Mouse (Mus musculus): ENCODE data around the gene Zfp961. TPM values are rescaled to one million over a fixed set of nuclear protein-coding genes. Genes with fewer than 3 reads are reported as not detected.
"Not testable (repeated sequence)": the region's sequence is repeated elsewhere in the genome, so short reads cannot be mapped to it uniquely, and the experiment has no call there.

Gene Zfp961
- total RNA-seq (2014; rRNA removed) = 23.8 and 24.8 TPM in 2 replicates
- 11.0 and 14.6 TPM in 2 replicates for polyA plus RNA-seq (2015; fragmentation: Nextera tagmentation; extraction: Ambion mirVana)

DNA sequence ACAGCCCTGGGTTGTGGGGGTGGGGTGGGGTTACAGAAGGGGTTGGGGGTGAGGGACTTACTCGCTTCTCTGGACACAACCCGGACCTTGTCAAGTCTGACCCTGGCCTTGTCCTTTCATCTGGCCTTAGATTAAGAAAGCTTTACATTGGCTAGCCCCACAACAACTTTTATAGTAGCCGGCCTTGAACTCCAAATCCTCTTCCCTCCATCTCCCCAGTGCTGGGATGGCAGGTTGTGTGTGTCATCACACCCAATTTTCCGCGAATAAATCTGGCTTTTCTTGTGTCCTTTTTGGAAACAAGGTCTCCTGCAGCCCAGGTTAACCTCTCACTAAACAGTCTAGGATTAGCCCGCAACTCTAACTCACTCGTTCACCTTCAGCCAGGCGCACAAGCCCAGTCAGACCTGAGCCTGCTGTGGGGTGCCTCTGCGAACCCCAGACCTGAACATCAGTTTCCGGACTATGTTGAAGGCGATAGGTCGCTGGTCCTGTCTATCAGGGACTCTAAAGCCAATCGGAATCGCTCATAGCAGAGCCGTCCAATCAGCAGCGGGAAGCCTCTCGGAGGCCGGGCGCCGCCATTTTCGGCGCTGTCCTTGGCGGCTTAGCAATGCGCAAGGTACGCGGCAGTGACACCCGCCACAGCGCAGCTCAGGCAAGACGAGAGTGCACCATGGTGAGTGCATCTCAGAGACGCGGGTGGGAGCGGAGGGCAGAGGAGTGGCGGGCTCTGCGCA, at the start of gene Zfp961:
Zfp961 (plus strand) TSS at position 557 of the 740 bp plus-strand sequence.
- Histone ChIP-seq H3K27ac (peak within 1 kb of the TSS; percentile 79), H3K4me1 (ENCODE audit: insufficient read depth, low read length) (peaks cover 6% of the 10 kb centered on the region; the same call in 1 of the 2 replicates), H3K4me2 (ENCODE audit: low read depth, low read length) (peak within 1 kb of the TSS; percentile 64), H3K9me3 (ENCODE audit: low read length) (0 out of 2 replicates have a peak, but pooled peaks cover 4% of the 10 kb centered on the region), H3K9ac (replicated peaks; ENCODE audit: low read length) (peak within 1 kb of the TSS; percentile 71), H3K36me3 (ENCODE audit: insufficient read depth, low read length) (no peaks in the 10 kb centered on the region), H3K27me3 (ENCODE audit: insufficient read depth, low read length) (no peaks in the 10 kb centered on the region), H3K4me3 (ENCODE audit: low read length) (peak within 1 kb of the TSS; percentile 80)
- peak; percentile 100 for ATAC-seq
- DNase-seq (ENCODE audit: low spot score) = peak; percentile 99
- WGBS = 4% methylated on average over 34 of the region's 34 CpGs
- no peak for TF ChIP-seq CTCF (IDR thresholded peaks at IDR 0.05; ENCODE audit: low read depth)

DNA sequence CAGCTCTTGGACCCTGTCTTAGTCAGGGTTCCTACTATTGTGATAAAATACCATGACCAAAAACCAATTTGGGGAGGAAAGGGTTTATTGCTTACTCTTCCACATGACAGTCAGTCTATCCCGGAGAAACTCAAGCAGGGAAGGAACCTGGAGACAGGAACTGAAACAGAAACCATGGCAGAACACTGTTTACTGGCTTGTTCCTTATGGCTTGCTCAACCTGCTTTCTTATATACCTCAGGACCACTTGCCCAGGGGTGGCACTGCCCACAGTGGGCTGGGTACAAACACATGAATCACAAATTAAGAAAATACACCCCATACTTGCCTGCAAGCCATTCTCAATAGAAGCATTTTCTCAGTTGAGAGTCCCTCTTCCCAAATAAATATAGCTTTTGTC, 47.8 kb upstream of the Zfp961 start:
- not testable (repeated sequence) for H3K9ac ChIP-seq (replicated peaks; ENCODE audit: low read length); H3K27ac ChIP-seq; H3K4me1 ChIP-seq (ENCODE audit: insufficient read depth, low read length); H3K4me2 ChIP-seq (ENCODE audit: low read depth, low read length); DNase-seq (ENCODE audit: low spot score); H3K9me3 ChIP-seq (ENCODE audit: low read length); H3K36me3 ChIP-seq (ENCODE audit: insufficient read depth, low read length); ATAC-seq; H3K4me3 ChIP-seq (ENCODE audit: low read length); H3K27me3 ChIP-seq (ENCODE audit: insufficient read depth, low read length)
- whole genome bisulfite sequencing = 69% methylated on average over 1 of the region's 1 CpGs

DNA sequence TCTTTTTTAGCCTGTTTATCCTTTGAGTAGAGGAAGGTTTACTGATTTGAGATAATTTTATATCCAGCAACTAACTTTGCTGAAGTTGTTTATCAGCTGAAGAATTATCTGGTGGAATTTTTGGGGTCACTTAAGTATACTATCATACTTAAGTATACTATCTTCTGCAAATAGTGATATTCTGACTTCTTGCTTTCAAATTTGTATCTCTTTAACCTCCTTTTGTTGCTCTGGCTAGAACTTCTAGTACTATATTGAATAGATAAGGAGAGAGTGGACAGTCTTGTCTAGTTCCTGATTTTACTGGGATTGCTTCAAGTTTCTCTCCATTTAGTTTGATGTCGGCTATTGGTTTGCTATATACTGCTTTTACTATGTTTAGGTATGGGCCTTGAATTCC, 44.0 kb upstream of the Zfp961 start:
- Histone ChIP-seq H3K9me3 (ENCODE audit: low read length) (no peaks in the 10 kb centered on the region), H3K4me2 (ENCODE audit: low read depth, low read length) (no peak overlapping the region), H3K4me3 (ENCODE audit: low read length) (no peak overlapping the region), H3K27me3 (ENCODE audit: insufficient read depth, low read length) (no peaks in the 10 kb centered on the region), H3K27ac (no peak overlapping the region), H3K36me3 (ENCODE audit: insufficient read depth, low read length) (no peaks in the 10 kb centered on the region), H3K9ac (replicated peaks; ENCODE audit: low read length) (no peak overlapping the region), H3K4me1 (ENCODE audit: insufficient read depth, low read length) (no peaks in the 10 kb centered on the region)
- TF ChIP-seq CTCF (IDR thresholded peaks at IDR 0.05; ENCODE audit: low read depth) = no peak
- 94% methylated on average over 1 of the region's 1 CpGs for WGBS
- DNase-seq (ENCODE audit: low spot score) (no peak), ATAC-seq (no peak)

DNA sequence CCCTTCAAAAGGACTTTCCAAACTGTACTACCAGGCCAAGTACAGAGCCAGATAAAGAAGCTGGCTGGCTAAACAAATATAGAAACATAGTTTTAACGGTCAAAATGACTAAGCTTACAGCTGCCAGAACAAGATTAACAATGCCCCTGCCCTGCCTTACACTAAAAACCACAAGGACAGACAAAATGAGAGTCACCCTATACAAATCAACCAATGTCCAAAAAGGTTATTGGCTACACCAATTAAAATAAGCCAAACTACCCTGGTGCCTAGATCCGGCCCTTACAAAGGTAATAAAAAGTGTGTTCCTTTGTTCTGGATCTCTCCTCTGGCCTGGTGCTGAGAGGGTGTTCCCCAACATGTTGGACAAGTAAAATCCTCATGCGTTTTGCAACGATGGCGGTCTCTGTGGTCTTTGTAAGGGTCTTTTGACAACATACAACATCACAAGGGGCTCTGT, 43.0 kb upstream of the Zfp961 start:
- Histone ChIP-seq H3K9me3 (ENCODE audit: low read length) (no peaks in the 10 kb centered on the region), H3K4me3 (ENCODE audit: low read length) (peak overlapping the region; percentile 81), H3K36me3 (ENCODE audit: insufficient read depth, low read length) (no peaks in the 10 kb centered on the region), H3K4me2 (ENCODE audit: low read depth, low read length) (peak overlapping the region; percentile 67), H3K4me1 (ENCODE audit: insufficient read depth, low read length) (no peaks in the 10 kb centered on the region), H3K27me3 (ENCODE audit: insufficient read depth, low read length) (no peaks in the 10 kb centered on the region), H3K27ac (peak overlapping the region; percentile 99), H3K9ac (replicated peaks; ENCODE audit: low read length) (no peak overlapping the region)
- DNase-seq (ENCODE audit: low spot score) (no peak), ATAC-seq (no peak)
- no peak for TF ChIP-seq CTCF (IDR thresholded peaks at IDR 0.05; ENCODE audit: low read depth)
- whole genome bisulfite sequencing = 95% methylated on average over 5 of the region's 5 CpGs

DNA sequence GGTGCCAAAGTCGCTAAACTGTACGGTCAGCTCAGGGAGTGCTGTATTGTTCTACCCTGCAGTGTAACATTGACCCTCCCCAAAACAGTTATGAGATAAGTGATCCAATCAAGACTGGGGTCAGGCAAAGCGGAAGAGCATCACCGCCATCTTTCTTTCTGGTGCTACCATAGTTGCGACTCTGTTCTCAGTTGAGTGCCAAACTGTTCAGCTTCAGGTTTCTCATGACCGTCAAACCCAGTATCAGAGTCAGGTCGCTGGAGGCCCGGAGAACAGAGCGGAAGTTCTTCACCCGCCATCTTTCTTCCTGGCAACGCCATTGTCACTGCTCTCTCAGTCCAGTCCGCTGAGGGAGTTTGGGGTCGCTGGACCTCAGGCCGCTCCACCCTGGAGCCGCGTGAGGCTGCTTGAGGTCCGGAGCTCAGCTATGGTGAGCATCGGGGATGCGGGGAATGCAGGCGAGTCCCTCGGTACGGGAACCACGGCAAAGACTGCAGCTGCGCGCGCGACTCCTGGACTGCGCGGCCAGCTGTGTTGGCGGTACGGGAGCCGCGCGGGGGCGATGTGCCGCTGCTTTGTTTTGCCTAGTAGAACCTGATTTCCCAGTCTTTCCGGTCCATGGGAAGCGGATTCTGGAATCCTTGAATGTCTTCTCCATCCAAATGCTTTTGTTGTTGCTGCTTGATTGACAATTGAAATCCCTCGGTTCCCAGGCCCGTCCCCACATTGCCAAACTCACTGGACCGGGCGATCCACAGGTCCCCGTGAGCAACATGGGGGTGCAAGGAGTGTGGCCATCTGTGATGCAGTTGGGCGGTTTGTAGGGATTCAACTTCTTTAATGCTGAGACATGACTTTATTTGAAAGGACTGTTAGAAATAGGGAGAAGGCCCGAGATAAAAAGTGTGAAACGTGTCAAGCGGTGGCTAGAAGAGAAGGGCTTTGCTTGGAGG, 42.3 kb upstream of the Zfp961 start, which contains the start of the genes Zfp882 and Zfp617:
Zfp882 (plus strand) TSS at position 300 of the 953 bp plus-strand sequence.
Zfp617 (plus strand) TSS at position 327 of the 953 bp plus-strand sequence.
- TF ChIP-seq CTCF (IDR thresholded peaks at IDR 0.05; ENCODE audit: low read depth) = peak; percentile 78
- ATAC-seq (peak; percentile 97), DNase-seq (ENCODE audit: low spot score) (peak; percentile 94)
- H3K9me3 ChIP-seq (ENCODE audit: low read length) = no peaks in the 10 kb centered on the region
- peak within 1 kb of the TSS; percentile 78 for H3K9ac ChIP-seq (replicated peaks; ENCODE audit: low read length)
- peak within 1 kb of the TSS; percentile 67 for H3K4me2 ChIP-seq (ENCODE audit: low read depth, low read length)
- 4% methylated on average over 47 of the region's 47 CpGs for WGBS
- no peaks in the 10 kb centered on the region for H3K27me3 ChIP-seq (ENCODE audit: insufficient read depth, low read length)
- H3K4me3 ChIP-seq (ENCODE audit: low read length) = peak within 1 kb of the TSS; percentile 81
- H3K4me1 ChIP-seq (ENCODE audit: insufficient read depth, low read length) = no peaks in the 10 kb centered on the region
- H3K27ac ChIP-seq = peak within 1 kb of the TSS; percentile 99
- H3K36me3 ChIP-seq (ENCODE audit: insufficient read depth, low read length) = no peaks in the 10 kb centered on the region; the same call in 1 of the 2 replicates

GRCm38 (mm10) chr8:71912286-71912685, 38.6 kb upstream of the Zfp961 start:
- Histone ChIP-seq H3K9ac (replicated peaks; ENCODE audit: low read length) (no peak overlapping the region), H3K36me3 (ENCODE audit: insufficient read depth, low read length) (peaks cover 11% of the 10 kb centered on the region), H3K27me3 (ENCODE audit: insufficient read depth, low read length) (no peaks in the 10 kb centered on the region), H3K27ac (no peak overlapping the region), H3K4me2 (ENCODE audit: low read depth, low read length) (no peak overlapping the region), H3K9me3 (ENCODE audit: low read length) (no peaks in the 10 kb centered on the region), H3K4me3 (ENCODE audit: low read length) (no peak overlapping the region), H3K4me1 (ENCODE audit: insufficient read depth, low read length) (no peaks in the 10 kb centered on the region)
- WGBS = 92% methylated on average over 2 of the region's 2 CpGs
- DNase-seq (ENCODE audit: low spot score) = no peak
- no peak for ATAC-seq
- TF ChIP-seq CTCF (IDR thresholded peaks at IDR 0.05; ENCODE audit: low read depth) = no peak
